ENCODE assay signal across 8 mouse cellular contexts in the genomic region with DNA sequence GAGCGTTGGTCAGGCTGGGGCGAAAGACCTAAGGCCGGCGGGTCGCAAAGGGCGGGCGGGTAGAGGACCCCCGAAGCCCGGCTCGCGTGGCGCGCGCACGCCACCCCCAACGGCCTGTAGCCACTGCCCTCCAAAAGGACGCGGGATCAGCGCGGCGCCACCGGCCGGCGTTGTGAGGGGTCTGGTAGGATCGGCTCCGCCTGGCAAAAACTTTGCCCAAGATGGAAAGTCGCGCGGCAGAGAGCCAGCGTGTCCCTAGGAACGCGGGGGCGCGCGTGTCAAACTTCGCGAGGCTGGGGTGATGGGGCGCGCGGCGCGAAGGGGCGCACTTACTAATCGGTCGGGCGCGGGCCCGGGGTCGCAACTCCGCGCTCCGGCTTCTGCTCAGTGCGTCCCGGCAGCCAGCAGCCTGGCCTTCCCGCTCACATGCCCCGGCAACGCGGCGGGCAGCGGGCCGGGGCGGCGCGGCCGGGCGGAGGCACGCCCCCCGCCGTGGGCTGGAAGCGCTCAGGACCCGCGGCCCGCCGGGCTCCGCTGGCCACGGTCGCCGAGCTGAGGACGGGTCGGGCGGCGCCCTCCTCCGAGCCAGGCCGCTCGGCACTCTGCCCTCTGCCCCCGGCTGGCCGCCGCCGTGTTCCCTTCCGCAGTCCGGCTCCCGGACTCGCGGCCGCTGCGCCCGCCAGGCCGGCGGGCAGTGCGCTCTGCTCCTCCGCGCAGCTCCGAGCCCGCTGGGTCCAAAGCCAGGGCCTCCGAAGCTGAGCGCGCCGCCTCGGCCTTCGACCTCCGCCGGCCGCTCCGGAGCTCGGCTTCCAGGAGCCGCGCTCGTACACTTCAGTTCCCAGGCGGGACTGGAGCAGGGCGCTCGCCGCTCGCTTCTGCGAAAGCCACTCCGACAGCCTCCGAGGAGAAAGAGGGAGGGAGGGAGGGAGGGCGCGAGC. TPM values are rescaled to one million over a fixed set of nuclear protein-coding genes. Genes with fewer than 3 reads are reported as not detected.
A peak's percentile ranks its signal among the peaks of the same experiment; 100 is the strongest.
DNase-seq lines count a peak whose midpoint lies in the region; ATAC-seq and TF ChIP-seq lines count a peak whose summit lies in the region.

TSS of gene Sox13 (minus strand) at position 835 of the 938 bp plus-strand sequence.

- peak within 1 kb of the TSS; percentile 95 for H3K9ac ChIP-seq in hindbrain, embryonic 11.5 days (ENCODE audit: low read depth, low read length)

- under 1% methylated on average over 87 of the region's 128 CpGs for WGBS in hindbrain, embryonic 11.5 days

- peak within 1 kb of the TSS; percentile 91 for H3K4me3 ChIP-seq in hindbrain, embryonic 11.5 days (ENCODE audit: low read depth, low read length)
- peak within 1 kb of the TSS; percentile 91 for H3K4me3 ChIP-seq in megakaryocyte, embryonic 14.5 days (replicated peaks)

- no peak for TF ChIP-seq CTCF in brain, embryonic 14.5 days (IDR thresholded peaks at IDR 0.05; ENCODE audit: borderline replicate concordance, extremely low read depth, insufficient read depth, insufficient read length)

- intact Hi-C loops in left cerebral cortex, postnatal 10 days (cut with DNase I): loop anchor here (5.0 kb wide), 1 partner anchor 68 kb away; no protein-coding TSS in a partner anchor

- peak within 1 kb of the TSS; percentile 97 for H3K27ac ChIP-seq in hindbrain, embryonic 11.5 days (ENCODE audit: low read depth, low read length)

- H3K36me3 ChIP-seq in hindbrain, embryonic 11.5 days (ENCODE audit: control insufficient read depth, insufficient read depth, low read length): no peaks in the 10 kb centered on the region
- no peaks in the 10 kb centered on the region for H3K36me3 ChIP-seq in megakaryocyte, embryonic 14.5 days (replicated peaks; ENCODE audit: low read length)

- H3K27me3 ChIP-seq in hindbrain, embryonic 11.5 days (ENCODE audit: control insufficient read depth, insufficient read depth, low read length): no peaks in the 10 kb centered on the region
- H3K27me3 ChIP-seq in megakaryocyte, embryonic 14.5 days (replicated peaks): peaks cover 86% of the 10 kb centered on the region

- peak; percentile 77 for ATAC-seq in hindbrain, embryonic 11.5 days (ENCODE audit: low FRiP score)

- peak; percentile 50; the same call in 1 of the 2 replicates for TF ChIP-seq POLR2A in brain, embryonic 14.5 days (IDR thresholded peaks at IDR 0.05; ENCODE audit: borderline replicate concordance, extremely low read depth, insufficient read depth, insufficient read length, poor library complexity, severe bottlenecking)

- H3K9me3 ChIP-seq in hindbrain, embryonic 11.5 days (ENCODE audit: control insufficient read depth, low read length): no peaks in the 10 kb centered on the region
- H3K9me3 ChIP-seq in megakaryocyte, embryonic 14.5 days: peaks cover 12% of the 10 kb centered on the region

- peak within 1 kb of the TSS; percentile 77 for H3K4me2 ChIP-seq in hindbrain, embryonic 11.5 days (replicated peaks; ENCODE audit: low read depth, low read length)

- H3K4me1 ChIP-seq in hindbrain, embryonic 11.5 days (replicated peaks; ENCODE audit: control insufficient read depth, insufficient read depth, low read length): peaks cover 15% of the 10 kb centered on the region
- H3K4me1 ChIP-seq in megakaryocyte, embryonic 14.5 days: peaks cover 20% of the 10 kb centered on the region

- peak; percentile 79 for DNase-seq in R1 (ENCODE audit: low read depth, low spot score)
- peak; percentile 88 for DNase-seq in brain, embryonic 14.5 days (ENCODE audit: low read depth)
- peak; percentile 70 for DNase-seq in forelimb bud, embryonic 11.5 days (ENCODE audit: low read depth, low spot score)
- peak; percentile 82 for DNase-seq in hindbrain, embryonic 11.5 days (ENCODE audit: low spot score)
- DNase-seq in left cerebral cortex, postnatal 10 days (ENCODE audit: extremely low spot score in 1 of 2, low spot score in 2 of 2): peak; percentile 27 to 80
- DNase-seq in right cerebral cortex, postnatal 4 days: peak; percentile 51
- no peak for DNase-seq in spleen, postnatal 4 days (ENCODE audit: low spot score in 2 of 2)

RNA-seq across cellular contexts. Expression of gene Sox13, which starts in this region (rescaled TPM):
- 34.2 and 37.6 TPM in 2 replicates for polyA plus RNA-seq in brain, embryonic 14.5 days (2012; rRNA removed)
- 12.5 and 15.9 TPM in 2 replicates for polyA plus RNA-seq in hindbrain, embryonic 11.5 days (2014; fragmentation: Nextera tagmentation; extraction: Ambion mirVana)
- 1 to 10 TPM; 7.5 to 9.4 TPM for total RNA-seq in left cerebral cortex, postnatal 10 days (2021)
- 1.3 and 3.4 TPM in 2 replicates for polyA plus RNA-seq in megakaryocyte, embryonic 14.5 days (2012; ENCODE audit: insufficient read depth, low replicate concordance)

Comparison
In these comparisons a context has a peak if more than half of its experiments do, and no peak if none do; other contexts are left out.
1. DNase-seq: peak in R1 (single experiment), brain, embryonic 14.5 days (single experiment), forelimb bud, embryonic 11.5 days (single experiment), hindbrain, embryonic 11.5 days (single experiment), left cerebral cortex, postnatal 10 days (2 of 2) and right cerebral cortex, postnatal 4 days (single experiment); none in spleen, postnatal 4 days (0 of 2).